Mouse (Mus musculus) heart, postnatal 4 days (tissue): ENCODE measurements around the gene Tmed4. TPM values are rescaled to one million over a fixed set of nuclear protein-coding genes. Genes with fewer than 3 reads are reported as not detected.

Source experiments
- DNase-seq: peaks from one replicate; pipeline ENCODE4 v3.0.0; 2021
- total RNA-seq, 2 experiments: library from RNA; stranded (reverse); gene quantifications; 2 replicates each; pipeline ENCODE4 v1.2.3; 2021

Gene Tmed4
- total RNA-seq: 10 to 100 TPM; 62.9 to 68.5 TPM

GRCm38 (mm10) chr11:6274387-6275093 lies at the start of gene Tmed4:
Tmed4 (minus strand) TSS chr11:6274870.
- DNase-seq: peak; percentile 99

- DNase-seq: no peak
Observed at GRCm38 (mm10) chr11:6323348-6323747, 48.7 kb upstream of the Tmed4 start.

GRCm38 (mm10) chr11:6322086-6322485 lies 47.4 kb upstream of the Tmed4 start:
- DNase-seq: no peak

- DNase-seq: no peak
Observed at GRCm38 (mm10) chr11:6319374-6319773, 44.7 kb upstream of the Tmed4 start.

- DNase-seq: no peak
Observed at GRCm38 (mm10) chr11:6318559-6318958, 43.9 kb upstream of the Tmed4 start.

GRCm38 (mm10) chr11:6316821-6317220 lies 42.2 kb upstream of the Tmed4 start:
- DNase-seq: no peak

- no peak for DNase-seq
Observed at GRCm38 (mm10) chr11:6313874-6314406, 39.3 kb upstream of the Tmed4 start.

- DNase-seq: no peak
Observed at GRCm38 (mm10) chr11:6308181-6308580, 33.5 kb upstream of the Tmed4 start.

- DNase-seq: no peak
Observed at GRCm38 (mm10) chr11:6305943-6306430, 31.3 kb upstream of the Tmed4 start.

GRCm38 (mm10) chr11:6302793-6303192 lies 28.1 kb upstream of the Tmed4 start:
- no peak for DNase-seq

- no peak for DNase-seq
Observed at GRCm38 (mm10) chr11:6299435-6299834, 24.8 kb upstream of the Tmed4 start.

- no peak for DNase-seq
Observed at GRCm38 (mm10) chr11:6296077-6296476, 21.4 kb upstream of the Tmed4 start.

- DNase-seq: no peak
Observed at GRCm38 (mm10) chr11:6294632-6295031, 20.0 kb upstream of the Tmed4 start.

- DNase-seq: no peak
Observed at GRCm38 (mm10) chr11:6293601-6294000, 18.9 kb upstream of the Tmed4 start.

- DNase-seq: no peak
Observed at GRCm38 (mm10) chr11:6292988-6293349, 18.3 kb upstream of the Tmed4 start.

GRCm38 (mm10) chr11:6292116-6292987 lies 17.7 kb upstream of the Tmed4 start:
- peak; percentile 69 for DNase-seq

GRCm38 (mm10) chr11:6291401-6292115 lies 16.9 kb upstream of the Tmed4 start, which contains the start of gene Ogdh:
Ogdh (plus strand) TSS chr11:6291633.
- DNase-seq: peak; percentile 99

- DNase-seq: no peak
Observed at GRCm38 (mm10) chr11:6290883-6291282, 16.2 kb upstream of the Tmed4 start.

- no peak for DNase-seq
Observed at GRCm38 (mm10) chr11:6290138-6290537, 15.5 kb upstream of the Tmed4 start.

- peak; percentile 70 for DNase-seq
Observed at GRCm38 (mm10) chr11:6282940-6283339, 8.3 kb upstream of the Tmed4 start.

- peak; percentile 4 for DNase-seq
Observed at GRCm38 (mm10) chr11:6276466-6276865, 1.8 kb upstream of the Tmed4 start.

GRCm38 (mm10) chr11:6275094-6275484 lies 419 bp upstream of the Tmed4 start:
- DNase-seq: no peak

GRCm38 (mm10) chr11:6273607-6274006 lies 1.1 kb downstream of the Tmed4 start:
- no peak for DNase-seq
